Mouse (Mus musculus) limb, embryonic 11.5 days (tissue): ENCODE measurements around the gene Slc39a11. TPM values are rescaled to one million over a fixed set of nuclear protein-coding genes. Genes with fewer than 3 reads are reported as not detected.

Experiments used
- ATAC-seq: fragments of 200-750 bp; cut with Nextera tagmentation; 2 replicates; pipeline ENCODE4 v1.8.0; 2017; ENCODE audit warnings: low read depth; ENCODE audit not compliant: insufficient number of reproducible peaks, low FRiP score, low TSS enrichment
- DNase-seq: peaks from one replicate; pipeline ENCODE4 v3.0.0-alpha.2; 2015; ENCODE audit warnings: low spot score
- H3K27ac ChIP-seq: fragments of 300-500 bp; sonication (generic); replicated peaks from 2 replicates; pipeline ENCODE4 v1.5.1; 2014; ENCODE audit warnings: low read depth, mild to moderate bottlenecking, low read length
- H3K27me3 ChIP-seq: fragments of 300-500 bp; sonication (generic); 2 replicates; pipeline ENCODE4 v1.6.1; 2014; ENCODE audit warnings: mild to moderate bottlenecking, low read length, mixed read lengths; ENCODE audit not compliant: control insufficient read depth, insufficient read depth
- H3K36me3 ChIP-seq: fragments of 300-500 bp; sonication (generic); 2 replicates; pipeline ENCODE4 v1.6.1; 2014; ENCODE audit warnings: mild to moderate bottlenecking, low read length, moderate library complexity, mixed read lengths; ENCODE audit not compliant: control insufficient read depth, insufficient read depth
- H3K4me1 ChIP-seq: fragments of 300-500 bp; sonication (generic); 2 replicates; pipeline ENCODE4 v1.6.1; 2014; ENCODE audit warnings: low read length, mixed read lengths; ENCODE audit not compliant: control insufficient read depth, insufficient read depth
- H3K4me2 ChIP-seq: fragments of 300-500 bp; sonication (generic); 2 replicates; pipeline ENCODE4 v1.6.1; 2014; ENCODE audit warnings: low read depth, mild to moderate bottlenecking, moderate library complexity; ENCODE audit not compliant: severe bottlenecking
- H3K4me3 ChIP-seq: fragments of 300-500 bp; sonication (generic); 2 replicates; pipeline ENCODE4 v1.5.1; 2014; ENCODE audit warnings: low read depth, low read length
- H3K9ac ChIP-seq: fragments of 300-500 bp; sonication (generic); 2 replicates; pipeline ENCODE4 v1.6.1; 2014; ENCODE audit warnings: mild to moderate bottlenecking, low read length
- H3K9me3 ChIP-seq: fragments of 300-500 bp; sonication (generic); 2 replicates; pipeline ENCODE4 v1.6.1; 2016; ENCODE audit warnings: low read length; ENCODE audit not compliant: control insufficient read depth
- WGBS: fragments of 180-500 bp; shearing (Covaris S2); extraction: QIAGEN DNeasy Blood & Tissue Kit; methylation state at CpG from one replicate; pipeline ENCODE4 v1.1.7; 2014; 5-methylcytosine and 5-hydroxymethylcytosine counted together
- polyA plus RNA-seq: library from polyadenylated mRNA; unstranded; fragments of >200 nt; fragmentation: Nextera tagmentation; extraction: Ambion mirVana; gene quantifications from 2 replicates; pipeline ENCODE4 v1.2.1, GENCODE M21; 2014

Slc39a11 gene
- polyA plus RNA-seq, 1 experiment from 2014 or later = 14.9 TPM

GRCm38 (mm10) chr11:113684707-113685426, 35.0 kb upstream of the Slc39a11 start:
- no peaks in the 10 kb centered on the region for H3K9me3 ChIP-seq
- H3K36me3 ChIP-seq = peaks cover 14% of the 10 kb centered on the region
- peak overlapping the region; percentile 38; the same call in 1 of the 2 replicates for H3K27ac ChIP-seq
- H3K27me3 ChIP-seq = no peaks in the 10 kb centered on the region
- peaks cover 8% of the 10 kb centered on the region for H3K4me1 ChIP-seq
- H3K4me2 ChIP-seq = peak overlapping the region; percentile 74
- DNase-seq (no peak), ATAC-seq (no peak)
- H3K4me3 ChIP-seq = peak overlapping the region; percentile 90
- H3K9ac ChIP-seq = peak overlapping the region; percentile 89
- WGBS = 44% methylated on average over 25 of the region's 25 CpGs

- Histone ChIP-seq H3K4me1 (peaks cover 8% of the 10 kb centered on the region), H3K27ac (peak within 1 kb of the TSS; percentile 97), H3K36me3 (peaks cover 7% of the 10 kb centered on the region), H3K4me3 (peak within 1 kb of the TSS; percentile 90), H3K9me3 (no peaks in the 10 kb centered on the region), H3K4me2 (peak within 1 kb of the TSS; percentile 74), H3K9ac (peak within 1 kb of the TSS; percentile 89), H3K27me3 (no peaks in the 10 kb centered on the region)
- WGBS = under 1% methylated on average over 70 of the region's 73 CpGs
- ATAC-seq (peak; percentile 92), DNase-seq (peak; percentile 97)
These were observed 34.3 kb upstream of the Slc39a11 start, which contains the start of the genes Fam104a and D11Wsu47e for GRCm38 (mm10) chr11:113683957-113684706. Fam104a (minus strand) TSS chr11:113684155. D11Wsu47e (plus strand) TSS chr11:113684412.

GRCm38 (mm10) chr11:113683627-113683956, 33.7 kb upstream of the Slc39a11 start:
- WGBS = 0% methylated on average over 26 of the region's 38 CpGs
- Histone ChIP-seq H3K4me1 (peaks cover 8% of the 10 kb centered on the region), H3K36me3 (peaks cover 3% of the 10 kb centered on the region), H3K4me3 (peak overlapping the region; percentile 90), H3K9me3 (no peaks in the 10 kb centered on the region), H3K27ac (peak overlapping the region; percentile 97), H3K4me2 (peak overlapping the region; percentile 74), H3K27me3 (no peaks in the 10 kb centered on the region), H3K9ac (peak overlapping the region; percentile 89)
- DNase-seq = no peak
- no peak for ATAC-seq

GRCm38 (mm10) chr11:113682897-113683626, 33.2 kb upstream of the Slc39a11 start:
- no peaks in the 10 kb centered on the region for H3K27me3 ChIP-seq
- H3K4me1 ChIP-seq = peaks cover 8% of the 10 kb centered on the region
- DNase-seq = peak; percentile 67
- peak overlapping the region; percentile 97 for H3K27ac ChIP-seq
- peak overlapping the region; percentile 74 for H3K4me2 ChIP-seq
- peak overlapping the region; percentile 89 for H3K9ac ChIP-seq
- WGBS = 3% methylated on average over 38 of the region's 38 CpGs
- H3K9me3 ChIP-seq = no peaks in the 10 kb centered on the region
- peak; percentile 31; the same call in 1 of the 2 replicates for ATAC-seq
- H3K36me3 ChIP-seq = peaks cover 2% of the 10 kb centered on the region; the same call in 1 of the 2 replicates
- H3K4me3 ChIP-seq = peak overlapping the region; percentile 90

- H3K4me3 ChIP-seq = no peak overlapping the region
- ATAC-seq (no peak), DNase-seq (no peak)
- H3K36me3 ChIP-seq = peaks cover 2% of the 10 kb centered on the region; the same call in 1 of the 2 replicates
- no peaks in the 10 kb centered on the region for H3K27me3 ChIP-seq
- no peak overlapping the region; the same call in 1 of the 2 replicates for H3K4me2 ChIP-seq
- peaks cover 8% of the 10 kb centered on the region for H3K4me1 ChIP-seq
- no peak overlapping the region for H3K9ac ChIP-seq
- no peak overlapping the region for H3K27ac ChIP-seq
- no peaks in the 10 kb centered on the region for H3K9me3 ChIP-seq
These were observed 32.1 kb upstream of the Slc39a11 start for GRCm38 (mm10) chr11:113681979-113682378.

GRCm38 (mm10) chr11:113680954-113681353, 31.1 kb upstream of the Slc39a11 start:
- DNase-seq = no peak
- H3K27ac ChIP-seq = no peak overlapping the region

GRCm38 (mm10) chr11:113678373-113678772, 28.5 kb upstream of the Slc39a11 start:
- Histone ChIP-seq H3K9me3 (no peaks in the 10 kb centered on the region), H3K4me1 (peaks cover 4% of the 10 kb centered on the region; the same call in 1 of the 2 replicates), H3K4me3 (no peak overlapping the region), H3K4me2 (no peak overlapping the region), H3K36me3 (peaks cover 9% of the 10 kb centered on the region; the same call in 1 of the 2 replicates), H3K9ac (no peak overlapping the region), H3K27ac (no peak overlapping the region), H3K27me3 (no peaks in the 10 kb centered on the region)
- no peak for ATAC-seq
- WGBS = 90% methylated on average over 8 of the region's 8 CpGs
- no peak for DNase-seq

More at GRCm38 (mm10) chr11:113680954-113681353, 31.1 kb upstream of the Slc39a11 start:
- peaks cover 8% of the 10 kb centered on the region for H3K4me1 ChIP-seq
- WGBS = 86% methylated on average over 2 of the region's 2 CpGs
- H3K4me2 ChIP-seq = no peak overlapping the region
- peaks cover 9% of the 10 kb centered on the region; the same call in 1 of the 2 replicates for H3K36me3 ChIP-seq
- no peaks in the 10 kb centered on the region for H3K9me3 ChIP-seq
- no peak for ATAC-seq
- H3K27me3 ChIP-seq = no peaks in the 10 kb centered on the region
- no peak overlapping the region for H3K9ac ChIP-seq
- no peak overlapping the region for H3K4me3 ChIP-seq

- Histone ChIP-seq H3K4me3 (no peak overlapping the region), H3K9ac (no peak overlapping the region), H3K4me1 (peaks cover under 1% of the 10 kb centered on the region; the same call in 1 of the 2 replicates), H3K27ac (no peak overlapping the region), H3K4me2 (no peak overlapping the region), H3K9me3 (no peaks in the 10 kb centered on the region), H3K27me3 (no peaks in the 10 kb centered on the region), H3K36me3 (peaks cover 10% of the 10 kb centered on the region; the same call in 1 of the 2 replicates)
- WGBS = 89% methylated on average over 2 of the region's 2 CpGs
- DNase-seq = no peak
- no peak for ATAC-seq
These were observed 27.5 kb upstream of the Slc39a11 start for GRCm38 (mm10) chr11:113677378-113677777.
